Mouse (Mus musculus): Measurements from ENCODE around the gene Ttc23l.
"Not testable (repeated sequence)": the region's sequence is repeated elsewhere in the genome, so short reads cannot be mapped to it uniquely, and the experiment has no call there.

Gene Ttc23l

DNA sequence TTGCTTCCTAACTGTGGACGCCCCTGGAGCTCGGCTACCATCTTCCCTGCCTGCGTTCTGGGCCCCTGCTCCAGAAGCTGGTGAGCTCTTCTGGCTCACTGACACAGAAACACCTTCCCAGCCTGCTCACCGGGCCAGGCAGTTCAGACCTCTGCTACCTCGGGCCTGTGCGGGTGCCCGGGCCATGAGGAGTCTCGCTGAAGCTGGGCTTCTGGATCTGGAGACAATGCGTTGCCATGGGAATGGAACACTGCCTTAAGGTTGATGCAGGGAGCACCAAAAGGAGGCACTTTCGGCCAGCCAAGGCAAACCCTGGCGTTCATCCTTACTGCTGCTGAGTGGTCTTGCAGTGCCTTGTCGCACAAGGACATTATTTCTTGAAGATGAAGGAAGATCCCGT is at the start of gene Ttc23l:
TSS of gene Ttc23l (minus strand) at position 204 of the 400 bp plus-strand sequence.
- no peak for DNase-seq (ENCODE audit: low spot score in 2 of 2)

DNA sequence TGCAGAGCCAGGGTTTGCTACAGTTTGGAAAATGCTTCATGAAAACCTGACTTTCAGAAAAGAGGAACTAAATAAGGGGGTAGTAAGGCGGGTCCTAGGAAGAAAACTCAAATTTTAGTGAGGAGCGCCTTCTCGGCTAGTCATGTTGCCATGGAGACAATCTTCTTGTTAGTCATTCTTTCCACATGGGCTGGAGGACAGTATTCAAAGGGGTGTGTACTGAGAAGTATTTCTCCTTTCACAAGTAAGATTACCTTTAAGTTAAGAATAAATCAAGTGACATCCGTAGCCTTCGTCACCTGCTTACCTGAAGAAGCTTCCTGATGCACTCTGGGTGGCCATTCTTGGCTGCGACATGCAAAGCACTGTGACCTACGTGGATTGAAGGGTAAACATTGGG is 40.9 kb upstream of the Ttc23l start:
- no peak for DNase-seq (ENCODE audit: low spot score in 2 of 2)

DNA sequence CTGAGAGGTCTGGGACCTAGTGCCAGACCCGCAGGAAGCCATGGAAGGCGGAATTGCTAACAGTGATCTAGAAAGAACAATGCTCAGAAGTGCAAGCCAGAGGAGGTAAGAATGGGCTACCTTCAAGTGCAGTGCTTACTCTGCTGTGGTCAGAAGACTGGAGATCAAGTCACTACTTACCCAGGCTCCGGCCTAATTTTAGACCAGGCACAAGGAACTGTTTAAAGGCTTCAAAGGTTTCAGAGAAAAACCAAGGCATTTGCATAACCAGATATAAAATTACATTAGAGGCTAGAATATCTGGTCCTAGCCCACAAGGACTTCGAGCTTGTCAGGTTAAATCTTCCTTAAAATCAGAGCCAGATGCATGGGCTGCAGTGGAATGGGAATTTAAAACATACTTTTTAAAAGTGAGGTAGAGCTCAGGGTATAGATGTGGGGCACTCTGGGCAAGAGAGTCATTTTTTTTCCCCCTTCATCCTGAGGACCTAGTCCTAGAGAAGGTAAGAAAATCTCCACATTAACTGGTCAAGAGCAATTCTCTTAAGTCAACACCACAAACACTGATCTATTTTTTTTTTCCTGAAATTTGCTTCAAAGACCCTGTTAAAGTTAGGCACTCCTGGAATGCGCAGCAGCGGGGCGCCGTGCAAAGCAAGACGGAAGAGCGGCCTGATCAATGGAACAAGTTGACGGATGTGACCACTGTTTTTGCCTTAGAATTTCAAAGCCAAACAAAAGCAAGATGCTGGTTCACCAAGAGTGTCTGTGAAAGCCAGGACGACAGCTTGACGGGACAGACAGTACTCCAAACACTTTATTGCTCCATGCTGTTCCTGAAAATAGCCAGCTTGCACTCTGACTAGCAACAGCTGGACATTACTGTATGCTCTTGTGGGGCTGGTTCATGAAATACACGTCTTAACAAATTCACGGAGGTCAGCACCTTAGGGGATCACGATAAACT is 40.1 kb upstream of the Ttc23l start:
- no peak for DNase-seq (ENCODE audit: low spot score in 2 of 2)

DNA sequence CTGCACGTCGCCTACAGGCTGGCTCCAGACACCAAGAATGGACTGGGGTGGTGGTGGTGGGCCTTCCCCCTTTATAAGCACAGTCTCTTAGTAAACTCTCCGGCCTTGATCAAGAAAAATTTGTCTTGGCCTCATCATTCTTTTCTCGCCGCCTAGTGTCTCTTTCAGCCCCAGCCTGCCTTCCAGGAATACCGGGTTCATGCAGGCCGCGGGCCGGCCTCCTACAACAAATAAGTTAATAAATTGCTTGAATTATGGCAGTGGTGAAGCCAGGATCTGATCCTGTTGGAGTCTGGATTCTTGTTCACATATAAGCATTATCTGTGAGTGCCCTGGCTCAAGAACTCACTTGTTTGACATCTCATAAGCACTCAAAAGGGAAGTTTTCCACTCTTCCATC is 38.4 kb upstream of the Ttc23l start:
- DNase-seq (ENCODE audit: low spot score in 2 of 2) = no peak

DNA sequence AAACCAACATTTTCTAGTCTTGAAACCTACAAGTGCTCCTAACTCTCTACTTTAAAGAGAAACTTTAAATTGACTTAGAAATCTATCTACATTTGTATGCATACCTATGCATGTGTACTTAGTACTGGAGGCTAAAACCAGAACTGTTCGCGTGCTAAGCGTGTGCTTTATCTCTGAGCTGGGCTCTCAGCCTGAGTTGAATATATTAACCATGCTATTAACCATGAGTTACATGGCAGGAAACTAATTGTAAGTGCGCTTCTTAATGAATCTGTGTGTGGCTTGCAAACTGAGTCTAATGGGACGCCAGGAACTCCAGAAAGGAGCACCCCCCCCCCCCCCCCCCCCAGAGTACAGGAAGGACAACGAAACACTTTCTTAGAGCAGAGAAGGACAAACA is 36.9 kb upstream of the Ttc23l start:
- no peak for DNase-seq (ENCODE audit: low spot score in 2 of 2)

DNA sequence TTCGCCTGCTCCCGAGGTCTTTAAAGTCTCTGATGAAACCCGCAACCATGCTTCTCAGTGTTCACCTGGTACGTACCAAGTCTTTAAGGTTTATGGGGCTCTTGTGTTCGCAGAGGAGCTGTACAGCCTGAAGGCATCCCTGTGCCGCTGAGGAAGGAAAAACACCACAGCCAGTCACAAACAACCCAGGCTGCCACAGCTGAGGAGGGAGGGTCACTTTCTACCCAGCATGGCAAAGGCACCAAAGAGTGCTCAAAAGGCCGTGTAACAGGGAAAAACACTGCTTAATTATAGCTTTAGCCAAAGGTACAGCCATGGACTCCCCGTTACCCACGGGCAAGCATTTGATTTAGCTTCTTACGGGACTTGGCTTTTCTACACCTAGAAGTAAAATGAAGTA is 36.4 kb upstream of the Ttc23l start:
- no peak for DNase-seq (ENCODE audit: low spot score in 2 of 2)

DNA sequence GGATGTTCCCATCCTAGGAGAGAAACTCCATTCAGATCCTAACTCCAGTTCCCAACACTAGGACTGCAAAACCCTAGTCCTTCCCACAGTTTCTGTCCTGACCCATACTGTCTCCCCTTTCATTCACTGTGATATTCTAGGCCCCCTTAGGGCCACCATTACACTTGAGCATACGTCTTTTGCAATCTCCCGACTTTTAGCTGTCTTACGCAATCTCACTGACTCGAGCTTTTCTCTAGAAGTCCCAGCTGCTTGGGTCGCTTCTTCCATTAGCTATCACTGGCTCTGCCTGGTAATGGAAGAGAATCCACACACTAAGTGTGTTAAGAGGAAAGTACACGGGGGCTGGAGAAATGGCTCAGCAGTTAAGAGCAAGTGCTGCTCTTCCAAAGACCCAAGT is 34.6 kb upstream of the Ttc23l start:
- DNase-seq (ENCODE audit: low spot score in 2 of 2) = no peak

DNA sequence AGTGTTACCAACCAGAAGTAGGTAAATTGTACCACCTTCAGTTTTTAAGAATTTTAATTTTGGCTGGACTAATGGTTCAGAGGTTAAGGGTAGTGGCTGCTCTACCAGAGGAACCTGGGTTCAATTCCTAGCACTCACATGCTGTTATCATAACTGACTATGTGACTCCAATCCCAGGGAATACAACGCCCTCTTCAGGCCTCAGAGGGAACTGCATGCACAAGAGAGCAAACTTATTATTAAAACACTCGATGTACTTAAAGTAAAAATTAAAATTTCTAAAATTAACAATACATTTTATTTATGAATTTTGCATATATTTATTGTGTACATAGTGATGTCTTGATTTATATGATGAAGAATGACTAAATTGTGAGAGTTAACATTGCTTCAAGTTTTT is 28.1 kb upstream of the Ttc23l start:
- no peak for DNase-seq (ENCODE audit: low spot score in 2 of 2)

DNA sequence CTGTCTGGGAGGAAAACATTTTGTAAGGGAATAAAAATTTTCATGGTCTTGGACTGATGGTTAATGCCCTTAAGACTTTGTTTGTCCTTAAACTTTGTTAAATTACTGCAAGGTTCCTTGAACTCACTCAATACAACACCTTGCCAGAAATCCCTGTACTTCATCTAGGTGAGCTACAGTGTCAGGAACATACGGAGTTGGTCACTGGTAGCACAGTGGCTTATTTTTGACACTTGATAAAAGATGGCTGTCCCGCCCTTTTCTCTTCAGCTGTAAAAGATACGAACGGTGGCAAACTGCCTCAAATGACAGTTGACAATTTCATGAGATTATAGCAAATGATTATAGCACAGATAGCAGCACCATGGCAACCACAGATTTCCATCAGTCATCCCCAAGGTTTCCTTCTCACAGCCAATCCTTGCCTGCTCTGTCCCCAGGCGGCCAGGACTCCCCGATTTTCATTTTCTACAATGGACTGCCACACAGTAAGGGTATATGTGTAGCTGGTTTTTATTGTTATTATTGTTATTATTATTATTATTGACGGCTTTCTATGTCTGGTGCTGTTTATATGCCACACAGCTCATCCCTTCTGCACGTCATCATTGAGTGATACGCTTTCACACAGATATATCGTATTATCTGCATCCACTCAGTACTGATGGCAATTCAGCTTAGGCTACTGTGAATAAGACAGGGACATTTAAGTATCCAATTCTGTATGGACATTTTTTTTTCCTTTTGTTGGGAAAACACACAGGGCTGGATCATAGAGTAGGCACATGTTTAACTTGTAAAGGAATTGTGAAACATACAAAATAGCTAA is 26.1 kb upstream of the Ttc23l start:
- DNase-seq (ENCODE audit: low spot score in 2 of 2) = no peak

DNA sequence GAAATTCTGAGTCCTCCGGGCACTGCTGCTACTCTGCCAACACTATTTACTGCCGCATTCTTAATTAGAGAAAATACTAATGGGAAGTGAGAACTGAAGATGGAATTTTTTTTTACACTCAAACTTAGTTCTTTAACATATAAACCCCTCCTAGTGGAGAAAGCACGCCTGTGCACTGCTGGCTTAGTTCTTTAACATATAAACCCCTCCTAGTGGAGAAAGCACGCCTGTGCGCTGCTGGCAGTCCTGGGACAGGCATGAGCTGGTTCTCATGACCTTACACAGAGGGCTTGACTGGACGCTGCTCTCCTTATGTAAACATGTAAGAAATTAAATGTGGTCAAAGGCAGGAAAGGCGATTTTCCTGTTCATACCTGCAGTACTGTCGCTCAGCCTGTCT is 24.9 kb upstream of the Ttc23l start:
- DNase-seq (ENCODE audit: low spot score in 2 of 2) = no peak

DNA sequence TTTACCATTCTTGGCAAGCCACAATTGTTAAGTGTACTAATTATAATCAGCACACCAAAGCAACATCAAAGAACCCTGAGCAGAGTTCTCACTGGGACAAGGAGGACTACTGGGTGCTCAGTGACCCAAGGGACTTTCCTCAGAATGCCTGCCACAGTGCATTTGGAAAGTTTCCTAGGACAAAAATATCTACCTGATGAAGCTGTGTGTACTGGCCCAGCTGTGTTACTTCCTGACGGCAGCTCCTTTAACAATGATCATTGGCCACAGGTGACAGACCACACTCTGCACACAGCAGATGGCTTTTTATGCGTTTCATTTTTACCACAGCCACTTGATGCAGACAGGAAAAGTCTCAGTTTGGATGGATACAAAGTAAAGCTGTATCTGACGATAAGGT is 20.7 kb upstream of the Ttc23l start:
- no peak for DNase-seq (ENCODE audit: low spot score in 2 of 2)

DNA sequence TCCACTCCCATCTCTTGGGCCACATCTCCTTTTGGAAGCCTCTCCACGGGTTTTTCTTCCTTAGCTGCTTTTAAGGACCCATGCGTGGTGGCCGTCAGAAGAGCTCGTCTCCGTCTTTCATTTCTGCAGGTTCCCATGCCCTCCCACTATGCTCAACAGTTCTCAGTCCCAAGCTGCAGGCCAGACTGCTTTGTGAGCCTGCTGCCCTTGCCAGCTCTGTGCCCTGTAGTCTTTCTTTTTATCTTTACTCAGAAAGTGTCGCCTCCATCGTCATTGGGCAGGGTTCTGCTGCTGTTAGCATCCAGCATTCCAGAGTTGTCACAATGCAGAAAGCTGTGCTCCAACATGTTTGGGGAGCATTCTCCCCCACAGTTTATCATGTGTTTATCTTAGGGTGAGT is 8.0 kb upstream of the Ttc23l start:
- no peak for DNase-seq (ENCODE audit: low spot score in 2 of 2)

DNA sequence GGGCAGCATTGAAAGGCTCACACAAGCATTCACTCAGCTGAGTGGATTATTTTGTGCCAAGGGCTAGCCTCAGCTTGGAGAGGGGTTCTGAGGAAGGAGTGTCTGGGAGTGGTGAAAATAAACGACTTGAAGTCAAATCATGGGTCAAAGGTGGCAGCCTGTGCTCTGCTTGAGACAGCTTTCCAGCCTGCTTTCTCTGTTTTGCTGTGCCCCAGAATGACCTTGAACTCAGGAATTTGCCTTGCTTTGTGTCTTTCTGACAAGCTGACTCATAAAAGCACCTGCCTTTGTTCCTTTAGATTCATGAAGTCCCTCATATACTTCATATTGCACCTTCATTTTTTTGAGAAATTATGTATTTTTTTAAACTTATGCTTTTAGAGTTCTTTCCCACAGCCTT is 5.7 kb upstream of the Ttc23l start:
- no peak for DNase-seq (ENCODE audit: low spot score in 2 of 2)

DNA sequence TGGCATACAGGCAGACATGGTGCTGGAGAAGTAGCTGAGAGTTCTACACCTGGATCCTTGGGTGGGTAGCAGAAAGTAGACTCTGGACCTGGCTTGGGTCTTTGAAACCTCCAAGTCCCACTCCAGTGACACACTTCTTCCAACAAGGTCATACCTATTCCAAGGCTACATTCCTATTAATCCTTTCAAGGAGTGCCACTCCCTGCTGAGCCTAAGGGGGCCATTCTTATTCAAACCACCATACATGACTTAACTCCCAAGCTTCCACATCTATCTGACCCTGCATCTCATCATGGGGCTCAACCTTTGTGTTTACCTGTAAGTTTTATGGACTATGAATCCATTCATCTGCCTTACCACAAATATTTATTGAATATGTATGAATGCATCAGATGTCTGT is 3.8 kb upstream of the Ttc23l start:
- no peak for DNase-seq (ENCODE audit: low spot score in 2 of 2)

DNA sequence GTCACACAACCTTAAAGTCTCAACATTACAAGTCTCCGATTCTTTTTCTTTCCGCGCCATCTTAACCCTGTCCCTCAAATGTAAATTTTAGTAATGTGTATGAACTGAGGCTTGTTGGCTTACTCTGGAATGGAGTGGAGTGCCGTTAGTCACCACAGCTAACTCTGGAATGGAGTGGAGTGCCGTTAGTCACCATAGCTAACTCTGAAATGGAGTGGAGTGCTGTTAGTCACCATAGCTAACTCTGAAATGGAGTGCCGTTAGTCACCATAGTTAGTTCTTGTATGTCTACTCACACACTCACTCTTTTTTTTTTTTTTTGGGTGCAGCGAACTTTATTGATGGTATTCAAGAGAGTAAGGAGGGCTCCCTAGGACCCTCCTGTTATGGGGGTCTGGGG is 1.5 kb upstream of the Ttc23l start:
- no peak for DNase-seq (ENCODE audit: low spot score in 2 of 2)

DNA sequence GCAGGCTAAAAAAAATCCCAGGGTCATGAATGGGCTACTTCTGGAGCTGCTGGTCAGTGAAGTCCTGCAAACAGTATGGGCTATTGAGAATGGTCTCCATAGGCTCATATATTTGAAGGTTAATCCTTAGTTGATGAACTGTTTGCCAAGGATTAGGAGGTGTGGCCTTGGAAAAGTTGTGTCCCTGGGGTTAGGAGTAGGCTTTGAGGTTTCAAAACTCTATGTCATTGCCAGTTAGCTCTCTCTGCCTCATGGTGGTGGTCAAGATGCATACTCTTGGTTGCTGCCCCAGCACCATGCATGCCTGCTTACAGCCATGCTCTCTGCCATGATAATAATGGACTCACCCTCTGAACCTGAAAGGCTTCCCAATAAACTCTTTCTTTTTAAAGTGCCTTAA is 4.1 kb downstream of the Ttc23l start:
- no peak for DNase-seq (ENCODE audit: low spot score in 2 of 2)

DNA sequence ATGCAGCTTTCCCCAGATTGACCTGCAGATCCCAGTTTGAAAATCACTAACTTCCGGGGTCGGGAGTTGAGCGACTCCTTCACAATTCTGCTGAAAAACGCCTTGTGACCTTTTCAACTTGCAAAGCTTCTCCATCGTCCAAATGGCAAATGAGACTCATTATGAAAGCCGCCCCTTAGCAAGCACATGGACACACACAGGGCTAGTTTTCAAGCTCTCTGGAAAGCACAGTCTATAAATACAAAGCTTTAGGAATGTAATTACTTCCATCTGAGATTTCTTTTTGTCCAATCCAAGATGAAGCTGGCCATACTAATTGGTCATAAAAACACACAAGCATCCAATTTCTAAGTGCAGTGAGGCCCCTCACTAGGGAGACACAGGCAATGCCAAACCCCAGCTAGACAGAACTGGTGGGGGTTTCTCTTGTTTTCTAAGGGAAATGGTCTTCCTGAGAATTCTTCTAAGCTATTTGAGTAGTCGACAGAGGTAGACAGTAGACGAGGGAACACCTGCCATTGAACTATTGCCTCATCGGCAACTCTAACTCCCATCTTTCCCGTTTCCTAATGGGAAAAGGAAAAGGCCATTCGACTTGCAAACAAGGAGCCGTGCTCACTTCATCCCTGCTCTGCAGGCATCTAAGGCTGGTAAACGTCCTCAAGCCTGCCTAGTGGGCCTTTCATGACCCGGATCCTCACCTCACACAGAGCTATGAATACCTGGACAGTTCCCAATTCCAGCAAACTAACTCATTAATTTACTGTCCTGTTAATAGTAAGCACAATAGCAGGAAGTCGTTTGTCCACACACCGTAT is 18.0 kb downstream of the Ttc23l start:
- no peak for DNase-seq (ENCODE audit: low spot score in 2 of 2)

DNA sequence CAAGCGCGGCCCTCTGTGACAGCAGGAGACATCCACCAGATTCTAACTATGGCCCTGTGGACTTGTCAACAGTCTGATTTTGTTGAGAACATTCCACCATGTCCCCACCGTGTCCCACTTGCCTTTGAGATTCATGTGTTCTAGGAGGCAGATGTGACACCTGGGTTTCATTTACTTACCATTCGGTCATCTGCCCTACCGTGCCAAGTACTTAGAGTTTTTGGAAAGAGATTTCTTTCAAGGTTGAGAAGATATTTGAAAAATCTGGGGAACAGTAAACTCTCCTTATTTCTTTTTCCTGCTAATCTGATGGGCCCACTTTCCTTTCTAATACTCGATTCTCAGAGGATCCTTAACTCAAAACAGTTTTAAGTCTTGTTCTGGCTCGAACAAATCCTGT is 22.5 kb downstream of the Ttc23l start:
- DNase-seq (ENCODE audit: low spot score in 2 of 2) = no peak

DNA sequence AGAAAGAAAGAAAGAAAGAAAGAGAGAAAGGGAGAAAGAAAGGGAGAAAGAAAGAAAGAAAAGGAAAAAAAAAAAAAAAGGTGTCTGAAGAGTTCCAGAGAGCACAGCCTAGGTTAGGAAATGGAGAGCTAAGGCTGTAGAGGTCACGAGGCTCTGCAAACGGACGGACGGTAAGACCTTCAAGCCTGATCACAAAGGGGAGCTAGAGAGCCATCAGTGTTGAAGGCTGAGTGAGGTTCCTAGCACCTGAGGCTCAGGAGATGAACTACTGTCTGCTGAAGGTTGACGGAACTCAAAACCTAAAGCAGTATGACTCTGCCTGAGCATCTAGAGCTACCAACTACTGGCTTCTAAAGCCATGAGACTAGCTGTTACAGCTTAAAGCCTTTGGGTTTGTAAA is 23.9 kb downstream of the Ttc23l start:
- no peak for DNase-seq (ENCODE audit: low spot score in 2 of 2)

DNA sequence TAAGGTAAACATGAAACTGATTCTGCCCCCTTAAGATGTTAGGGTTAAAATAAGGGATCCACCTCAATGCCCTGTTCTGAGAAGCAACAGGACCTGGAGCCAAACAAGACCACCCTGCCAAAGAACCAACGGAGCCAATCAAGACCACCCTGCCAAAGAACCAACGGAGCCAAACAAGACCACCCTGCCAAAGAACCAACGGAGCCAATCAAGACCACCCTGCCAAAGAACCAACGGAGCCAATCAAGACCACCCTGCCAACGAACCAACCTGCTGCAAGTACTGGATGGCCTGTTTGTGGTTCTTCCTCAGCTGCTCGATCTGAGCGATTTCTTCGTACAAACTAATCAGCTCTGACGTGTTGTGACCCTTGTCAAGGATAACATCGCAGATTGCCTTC is 25.1 kb downstream of the Ttc23l start:
- DNase-seq (ENCODE audit: low spot score in 2 of 2) = not testable (repeated sequence)

DNA sequence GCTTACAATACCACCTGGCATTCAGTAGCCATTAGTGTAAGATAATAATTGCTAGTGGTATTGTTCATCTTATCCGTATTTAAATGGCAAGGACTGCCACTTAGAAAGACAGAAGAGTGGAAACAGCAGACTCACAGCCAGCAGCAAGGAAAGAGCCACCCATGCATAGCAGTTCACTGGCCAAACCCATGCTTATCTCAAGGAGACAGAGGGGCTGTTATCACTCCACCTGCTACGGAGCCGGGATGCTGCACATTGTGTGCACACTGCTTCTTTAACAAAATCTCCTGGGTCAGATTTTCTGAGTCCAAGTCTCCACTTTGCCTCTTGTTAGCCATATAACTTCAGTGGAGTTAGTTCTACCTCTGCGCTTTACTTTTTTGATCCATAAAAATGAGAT is 27.1 kb downstream of the Ttc23l start:
- no peak for DNase-seq (ENCODE audit: low spot score in 2 of 2)

DNA sequence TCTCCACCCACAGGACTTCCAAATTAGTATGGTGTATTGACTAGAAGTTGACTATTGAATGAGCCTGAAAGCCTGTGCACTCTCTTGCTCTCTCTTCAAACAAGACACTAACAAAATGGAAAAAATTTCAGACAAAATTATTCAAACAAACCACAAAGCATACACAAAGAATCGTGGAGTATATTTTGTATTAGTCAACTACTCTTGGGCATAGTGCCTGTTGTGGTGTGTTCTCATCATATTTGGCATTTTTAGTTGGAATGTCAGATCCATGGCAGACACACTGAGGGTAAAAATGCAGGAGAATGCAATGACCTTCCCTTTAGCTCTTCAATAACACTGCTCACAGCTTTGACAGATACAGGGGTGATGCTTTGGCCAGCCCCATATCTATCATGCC is 32.6 kb downstream of the Ttc23l start:
- no peak for DNase-seq (ENCODE audit: low spot score in 2 of 2)

Measured in left cerebral cortex, adult 9 months (tissue).